Mouse (Mus musculus) heart, embryonic 10.5 days (tissue): ENCODE results near the gene Olfr1256. TPM values are rescaled to one million over a fixed set of nuclear protein-coding genes. Genes with fewer than 3 reads are reported as not detected.
A peak's percentile ranks its signal among the peaks of the same experiment; 100 is the strongest.

Experiments used
- DNase-seq: peaks from one replicate; pipeline ENCODE4 v3.0.0-alpha.2; 2017; ENCODE audit warnings: low spot score
- H3K27ac ChIP-seq: fragments of 300-500 bp; sonication (generic); 2 replicates; pipeline ENCODE4 v1.5.1; 2016; ENCODE audit warnings: mild to moderate bottlenecking
- H3K27me3 ChIP-seq: fragments of 300-500 bp; sonication (generic); 2 replicates; pipeline ENCODE4 v1.6.1; 2016; ENCODE audit warnings: mild to moderate bottlenecking; ENCODE audit not compliant: poor library complexity, insufficient read depth, severe bottlenecking
- H3K36me3 ChIP-seq: fragments of 300-500 bp; sonication (generic); 2 replicates; pipeline ENCODE4 v1.6.1; 2016; ENCODE audit warnings: mild to moderate bottlenecking, moderate library complexity
- H3K4me1 ChIP-seq: fragments of 300-500 bp; sonication (generic); 2 replicates; pipeline ENCODE4 v1.6.1; 2016; ENCODE audit warnings: mild to moderate bottlenecking
- H3K4me3 ChIP-seq: fragments of 300-500 bp; sonication (generic); 2 replicates; pipeline ENCODE4 v1.5.1; 2016; ENCODE audit warnings: mild to moderate bottlenecking, moderate library complexity
- H3K9me3 ChIP-seq: fragments of 300-500 bp; sonication (generic); 2 replicates; pipeline ENCODE4 v1.6.1; 2016; ENCODE audit warnings: mild to moderate bottlenecking, moderate library complexity
- WGBS: fragments of 180-500 bp; shearing (Covaris S2); methylation state at CpG from one replicate; pipeline ENCODE4 v1.1.7; 2016; 5-methylcytosine and 5-hydroxymethylcytosine counted together
- polyA plus RNA-seq: library from polyadenylated mRNA; unstranded; fragments of >200 nt; fragmentation: Nextera tagmentation; extraction: Ambion mirVana; gene quantifications from 2 replicates; pipeline ENCODE4 v1.2.1, GENCODE M21; 2016

The Olfr1256 gene
- polyA plus RNA-seq: not detected in 2 replicates

- Histone ChIP-seq H3K4me1 (no peaks in the 10 kb centered on the region), H3K36me3 (no peaks in the 10 kb centered on the region), H3K9me3 (no peaks in the 10 kb centered on the region), H3K27me3 (no peaks in the 10 kb centered on the region), H3K27ac (no peak within 1 kb of the TSS), H3K4me3 (no peak within 1 kb of the TSS)
- no peak for DNase-seq
- 55% methylated on average over 2 of the region's 2 CpGs for WGBS
Measured at GRCm38 (mm10) chr2:89841455-89841854, at the start of gene Olfr1256. Gene Olfr1256, minus strand, starts transcription at chr2:89841555.

- Histone ChIP-seq H3K27me3 (no peaks in the 10 kb centered on the region), H3K4me1 (no peaks in the 10 kb centered on the region), H3K9me3 (no peaks in the 10 kb centered on the region), H3K27ac (no peak within 1 kb of the TSS), H3K36me3 (no peaks in the 10 kb centered on the region), H3K4me3 (no peak within 1 kb of the TSS)
- DNase-seq: no peak
- 80% methylated on average over 1 of the region's 1 CpGs for WGBS
Measured at GRCm38 (mm10) chr2:89878137-89878536, 36.8 kb upstream of the Olfr1256 start, which contains the start of gene Olfr1257. Gene Olfr1257, plus strand, starts transcription at chr2:89878437.

GRCm38 (mm10) chr2:89849230-89849629 is 7.9 kb upstream of the Olfr1256 start:
- no peak for DNase-seq
- H3K9me3 ChIP-seq: no peaks in the 10 kb centered on the region
- H3K27me3 ChIP-seq: no peaks in the 10 kb centered on the region
- WGBS: 92% methylated on average over 1 of the region's 1 CpGs
- no peak overlapping the region for H3K27ac ChIP-seq
- H3K36me3 ChIP-seq: no peaks in the 10 kb centered on the region
- no peak overlapping the region for H3K4me3 ChIP-seq
- H3K4me1 ChIP-seq: no peaks in the 10 kb centered on the region

- no peaks in the 10 kb centered on the region for H3K4me1 ChIP-seq
- no peak within 1 kb of the TSS for H3K27ac ChIP-seq
- no peaks in the 10 kb centered on the region for H3K9me3 ChIP-seq
- H3K36me3 ChIP-seq: no peaks in the 10 kb centered on the region
- H3K27me3 ChIP-seq: no peaks in the 10 kb centered on the region
- DNase-seq: no peak
- no peak within 1 kb of the TSS for H3K4me3 ChIP-seq
- 78% methylated on average over 5 of the region's 5 CpGs for WGBS
Measured at GRCm38 (mm10) chr2:89848105-89848504, 6.8 kb upstream of the Olfr1256 start, which contains the start of gene Olfr48. Gene Olfr48, minus strand, starts transcription at chr2:89848205.

- no peaks in the 10 kb centered on the region for H3K9me3 ChIP-seq
- 83% methylated on average over 1 of the region's 1 CpGs for WGBS
- no peaks in the 10 kb centered on the region for H3K27me3 ChIP-seq
- H3K4me1 ChIP-seq: no peaks in the 10 kb centered on the region
- DNase-seq: no peak
- no peaks in the 10 kb centered on the region for H3K36me3 ChIP-seq
- no peak overlapping the region for H3K27ac ChIP-seq
- H3K4me3 ChIP-seq: no peak overlapping the region
Measured at GRCm38 (mm10) chr2:89820216-89820615, 21.1 kb downstream of the Olfr1256 start.

GRCm38 (mm10) chr2:89811751-89812150 is 29.6 kb downstream of the Olfr1256 start, which contains the start of gene Olfr1255:
Gene Olfr1255, plus strand, starts transcription at chr2:89812051.
- Histone ChIP-seq H3K36me3 (no peaks in the 10 kb centered on the region), H3K27me3 (no peaks in the 10 kb centered on the region), H3K4me3 (no peak within 1 kb of the TSS), H3K4me1 (no peaks in the 10 kb centered on the region), H3K9me3 (no peaks in the 10 kb centered on the region), H3K27ac (no peak within 1 kb of the TSS)
- WGBS: 69% methylated on average over 3 of the region's 3 CpGs
- DNase-seq: no peak

GRCm38 (mm10) chr2:89810751-89811150 is 30.6 kb downstream of the Olfr1256 start:
- 75% methylated on average over 2 of the region's 2 CpGs for WGBS
- H3K27me3 ChIP-seq: no peaks in the 10 kb centered on the region
- no peaks in the 10 kb centered on the region for H3K4me1 ChIP-seq
- no peak overlapping the region for H3K4me3 ChIP-seq
- H3K27ac ChIP-seq: no peak overlapping the region
- no peaks in the 10 kb centered on the region for H3K36me3 ChIP-seq
- no peaks in the 10 kb centered on the region for H3K9me3 ChIP-seq
- DNase-seq: peak; percentile 66

GRCm38 (mm10) chr2:89799583-89799982 is 41.8 kb downstream of the Olfr1256 start:
- no peaks in the 10 kb centered on the region for H3K9me3 ChIP-seq
- no peaks in the 10 kb centered on the region for H3K4me1 ChIP-seq
- DNase-seq: no peak
- H3K27me3 ChIP-seq: no peaks in the 10 kb centered on the region
- H3K27ac ChIP-seq: no peak overlapping the region
- H3K36me3 ChIP-seq: no peaks in the 10 kb centered on the region
- H3K4me3 ChIP-seq: no peak overlapping the region
- 84% methylated on average over 3 of the region's 3 CpGs for WGBS

GRCm38 (mm10) chr2:89793519-89793918 is 47.8 kb downstream of the Olfr1256 start, which contains the start of gene Olfr1254:
Gene Olfr1254, minus strand, starts transcription at chr2:89793619.
- Histone ChIP-seq H3K27ac (no peak within 1 kb of the TSS), H3K27me3 (no peaks in the 10 kb centered on the region), H3K4me3 (no peak within 1 kb of the TSS), H3K9me3 (no peaks in the 10 kb centered on the region), H3K36me3 (no peaks in the 10 kb centered on the region), H3K4me1 (no peaks in the 10 kb centered on the region)
- no peak for DNase-seq

Other genes with a start within 250 kb of the Olfr1256 start
- not detected in 2 replicates for gene Olfr1246, start 248.4 kb downstream of the Olfr1256 start, polyA plus RNA-seq
- gene Olfr1247, start 227.4 kb downstream of the Olfr1256 start, polyA plus RNA-seq: not detected in 2 replicates
- not detected in 2 replicates for gene Olfr1248, start 223.3 kb downstream of the Olfr1256 start, polyA plus RNA-seq
- gene Olfr1249, start 206.6 kb downstream of the Olfr1256 start, polyA plus RNA-seq: not detected in 2 replicates
- not detected in 2 replicates for gene Olfr1250, start 180.1 kb downstream of the Olfr1256 start, polyA plus RNA-seq
- not detected in 2 replicates for gene Olfr1251, start 169.6 kb downstream of the Olfr1256 start, polyA plus RNA-seq
- not detected in 2 replicates for gene Olfr1252, start 116.5 kb downstream of the Olfr1256 start, polyA plus RNA-seq
- gene Olfr1253, start 84.5 kb downstream of the Olfr1256 start, polyA plus RNA-seq: not detected in 2 replicates
- gene Olfr1254, start 47.9 kb downstream of the Olfr1256 start, polyA plus RNA-seq: not detected in 2 replicates
- gene Olfr1255, start 29.5 kb downstream of the Olfr1256 start, polyA plus RNA-seq: not detected in 2 replicates
- not detected in 2 replicates for gene Olfr48, start 6.7 kb upstream of the Olfr1256 start, polyA plus RNA-seq
- gene Olfr1257, start 36.9 kb upstream of the Olfr1256 start, polyA plus RNA-seq: not detected in 2 replicates
- not detected in 2 replicates for gene Olfr1258, start 85.8 kb upstream of the Olfr1256 start, polyA plus RNA-seq
- not detected in 2 replicates for gene Olfr1259, start 107.1 kb upstream of the Olfr1256 start, polyA plus RNA-seq
- not detected in 2 replicates for gene Olfr1260, start 132.8 kb upstream of the Olfr1256 start, polyA plus RNA-seq
- gene Olfr1261, start 149.7 kb upstream of the Olfr1256 start, polyA plus RNA-seq: not detected in 2 replicates
- not detected in 2 replicates for gene Olfr1262, start 158.6 kb upstream of the Olfr1256 start, polyA plus RNA-seq
- not detected in 2 replicates for gene Olfr1263, start 170.6 kb upstream of the Olfr1256 start, polyA plus RNA-seq
- not detected in 2 replicates for gene Olfr1264, start 184.0 kb upstream of the Olfr1256 start, polyA plus RNA-seq
- not detected in 2 replicates for gene Olfr1265, start 193.8 kb upstream of the Olfr1256 start, polyA plus RNA-seq
- not detected in 2 replicates for gene Olfr140, start 222.0 kb upstream of the Olfr1256 start, polyA plus RNA-seq